Mouse (Mus musculus) erythroblast, embryonic 14.5 days (primary cell): ENCODE data around the gene Acvr1c.

ENCODE experiments used
- GATA1 ChIP-seq: IDR thresholded peaks from 2 replicates; pipeline ENCODE4 v1.6.1; 2012; ENCODE audit warnings: low read length, inconsistent platforms, mixed read lengths
- TAL1 ChIP-seq: IDR thresholded peaks from 3 replicates; pipeline ENCODE4 v1.6.1; 2012; ENCODE audit warnings: low read length, inconsistent platforms, mixed read lengths

- no peak for TF ChIP-seq GATA1
- no peak for TF ChIP-seq TAL1
Measured at GRCm38 (mm10) chr2:58282259-58282910, 75.3 kb downstream of the Acvr1c start.
